Mouse (Mus musculus): ENCODE data around the gene Mycl. TPM values are rescaled to one million over a fixed set of nuclear protein-coding genes. Genes with fewer than 3 reads are reported as not detected.

The Mycl gene
- polyA plus RNA-seq (2012; fragmentation: generic; extraction: Trizol), result under 1 TPM; 0.17 to 0.43 TPM

GRCm38 (mm10) chr4:122995404-122996220, at the start of gene Mycl:
Gene Mycl, plus strand, starts transcription at chr4:122995652.

GRCm38 (mm10) chr4:122961100-122961567, 34.3 kb upstream of the Mycl start, which contains the start of gene Mfsd2a:
Gene Mfsd2a, minus strand, starts transcription at chr4:122961188.

GRCm38 (mm10) chr4:123016451-123016957, 21.1 kb downstream of the Mycl start, which contains the start of gene Trit1:
Gene Trit1, plus strand, starts transcription at chr4:123016597.

Other genes with a start within 250 kb of the Mycl start
- 10 to 100 TPM; 12.7 to 54.2 TPM for gene Ppt1, start 159.4 kb upstream of the Mycl start, polyA plus RNA-seq (2012; fragmentation: generic; extraction: Trizol)
- gene Cap1, start 109.6 kb upstream of the Mycl start, polyA plus RNA-seq (2012; fragmentation: generic; extraction: Trizol), result 100 to 1,000 TPM in 1 of 2 experiments, 10 to 100 TPM in 1; 61.7 to 195 TPM
- gene Mfsd2a, start 34.5 kb upstream of the Mycl start, polyA plus RNA-seq (2012; fragmentation: generic; extraction: Trizol), result under 1 TPM in 1 of 2 experiments, not detected in 1; 0.02 TPM
- gene Trit1, start 20.9 kb downstream of the Mycl start, polyA plus RNA-seq (2012; fragmentation: generic; extraction: Trizol), result 1 to 10 TPM; 1.3 to 7.9 TPM
- under 1 TPM in 1 of 2 experiments, not detected in 1; 0.02 TPM for gene Bmp8b, start 109.5 kb downstream of the Mycl start, polyA plus RNA-seq (2012; fragmentation: generic; extraction: Trizol)
- not detected for gene Oxct2b, start 120.6 kb downstream of the Mycl start, polyA plus RNA-seq (2012; fragmentation: generic; extraction: Trizol)
- 10 to 100 TPM; 54.0 to 69.1 TPM for gene Ppie, start 144.3 kb downstream of the Mycl start, polyA plus RNA-seq (2012; fragmentation: generic; extraction: Trizol)
- gene Hpcal4, start 187.6 kb downstream of the Mycl start, polyA plus RNA-seq (2012; fragmentation: generic; extraction: Trizol), result not detected
- not detected for gene Nt5c1a, start 205.9 kb downstream of the Mycl start, polyA plus RNA-seq (2012; fragmentation: generic; extraction: Trizol)
- gene Heyl, start 237.9 kb downstream of the Mycl start, polyA plus RNA-seq (2012; fragmentation: generic; extraction: Trizol), result under 1 TPM in 1 of 2 experiments, not detected in 1; 0.01 TPM

Data from C3H10T1/2 (cell line).